Mouse (Mus musculus) lung, postnatal 0 days (tissue): ENCODE results near the gene Gm10491. TPM values are rescaled to one million over a fixed set of nuclear protein-coding genes. Genes with fewer than 3 reads are reported as not detected.
"Not testable (repeated sequence)": the region's sequence is repeated elsewhere in the genome, so short reads cannot be mapped to it uniquely, and the experiment has no call there.

Experiments
- ATAC-seq: fragments of 200-750 bp; cut with Nextera tagmentation; 2 replicates; pipeline ENCODE4 v1.8.0; 2017; ENCODE audit warnings: moderate library complexity
- DNase-seq: peaks from one replicate; pipeline ENCODE4 v3.0.0-alpha.2; 2016; ENCODE audit warnings: low spot score
- H3K27ac ChIP-seq: fragments of 300-500 bp; sonication (generic); 2 replicates; pipeline ENCODE4 v1.5.1; 2014; ENCODE audit warnings: antibody characterized with exemption, mild to moderate bottlenecking, low read length, mixed read lengths
- H3K27me3 ChIP-seq: fragments of 300-500 bp; sonication (generic); replicated peaks from 2 replicates; pipeline ENCODE4 v1.6.1; 2014; ENCODE audit warnings: low read length, mixed read lengths; ENCODE audit not compliant: insufficient read depth
- H3K36me3 ChIP-seq: fragments of 300-500 bp; sonication (generic); 2 replicates; pipeline ENCODE4 v1.6.1; 2014; ENCODE audit warnings: low read length, mixed read lengths; ENCODE audit not compliant: insufficient read depth
- H3K4me1 ChIP-seq: fragments of 300-500 bp; sonication (generic); 2 replicates; pipeline ENCODE4 v1.6.1; 2014; ENCODE audit warnings: antibody characterized with exemption, low read depth, low read length, mixed read lengths; ENCODE audit not compliant: insufficient read depth
- H3K4me2 ChIP-seq: fragments of 300-500 bp; sonication (generic); replicated peaks from 2 replicates; pipeline ENCODE4 v1.6.1; 2014; ENCODE audit warnings: low read depth, mild to moderate bottlenecking, low read length, moderate library complexity, mixed read lengths
- H3K4me3 ChIP-seq: fragments of 300-500 bp; sonication (generic); 2 replicates; pipeline ENCODE4 v1.5.1; 2014; ENCODE audit warnings: low read depth, low read length
- H3K9ac ChIP-seq: fragments of 300-500 bp; sonication (generic); replicated peaks from 2 replicates; pipeline ENCODE4 v1.6.1; 2014; ENCODE audit warnings: low read depth, mild to moderate bottlenecking
- H3K9me3 ChIP-seq: fragments of 300-500 bp; sonication (generic); 2 replicates; pipeline ENCODE4 v1.6.1; 2016; ENCODE audit warnings: low read length, mixed read lengths
- CTCF ChIP-seq: IDR thresholded peaks from 2 replicates; pipeline ENCODE4 v1.5.1; 2016; ENCODE audit warnings: antibody characterized with exemption, mild to moderate bottlenecking
- EP300 ChIP-seq: IDR thresholded peaks from 2 replicates; pipeline ENCODE4 v1.6.1; 2016; ENCODE audit warnings: antibody characterized with exemption, mild to moderate bottlenecking, control low read depth
- whole genome bisulfite sequencing: fragments of 180-500 bp; shearing (Covaris S2); extraction: QIAGEN DNeasy Blood & Tissue Kit; methylation state at CpG from one replicate; pipeline ENCODE4 v1.1.7; 2014; 5-methylcytosine and 5-hydroxymethylcytosine counted together
- polyA plus RNA-seq: library from polyadenylated mRNA; unstranded; fragments of >200 nt; fragmentation: Nextera tagmentation; extraction: Ambion mirVana; gene quantifications from 2 replicates; pipeline ENCODE4 v1.2.1, GENCODE M21; 2015

Gene Gm10491
- polyA plus RNA-seq, 1 experiment from 2014 or later: not detected

DNA sequence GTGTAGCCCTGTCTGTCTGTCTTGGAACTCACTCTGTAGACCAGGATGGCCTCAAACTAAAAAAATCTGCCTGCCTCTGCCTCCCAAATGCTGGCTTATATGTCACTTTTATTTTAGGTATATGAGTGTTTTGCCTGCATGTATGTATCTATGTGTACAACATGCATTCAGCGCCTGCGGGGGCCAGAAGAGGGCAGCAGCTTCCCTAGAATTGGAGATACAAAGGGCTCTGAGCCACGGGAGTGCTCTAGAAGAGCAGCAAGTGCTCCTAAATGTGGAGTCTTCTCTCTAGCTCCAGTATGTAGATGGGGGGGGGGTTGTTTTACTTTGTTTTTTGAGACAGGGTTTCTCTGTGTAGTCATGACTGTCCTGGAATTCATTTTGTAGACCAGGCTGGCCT is 8.0 kb upstream of the Gm10491 start:
- ATAC-seq, H3K9ac ChIP-seq, H3K9me3 ChIP-seq, H3K4me1 ChIP-seq, H3K4me3 ChIP-seq, H3K27ac ChIP-seq, H3K27me3 ChIP-seq, DNase-seq, H3K36me3 ChIP-seq, H3K4me2 ChIP-seq: not testable (repeated sequence)
- 17% methylated on average over 3 of the region's 3 CpGs for WGBS
- peak; percentile 44 for TF ChIP-seq CTCF

DNA sequence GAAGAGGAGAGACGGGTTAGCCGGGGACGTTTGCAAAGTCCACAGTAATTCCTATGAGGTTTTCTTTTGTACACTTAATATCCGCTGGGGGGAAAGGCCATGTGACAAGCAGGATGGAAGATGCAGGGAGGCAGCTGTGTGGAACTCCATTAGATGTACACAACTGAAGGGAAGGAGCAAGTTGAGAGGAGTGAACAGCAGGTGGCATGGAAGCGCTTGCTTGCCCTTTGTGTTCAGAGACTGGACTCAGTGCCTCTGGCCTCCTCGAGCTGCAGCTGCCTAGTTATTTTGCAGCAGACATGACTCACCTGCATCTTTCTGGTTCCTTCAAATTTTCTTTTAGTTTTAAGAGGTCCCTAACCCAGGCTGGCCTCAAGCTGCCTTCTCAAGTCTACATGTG is 2.8 kb upstream of the Gm10491 start:
- ATAC-seq: no peak
- H3K4me1 ChIP-seq: no peaks in the 10 kb centered on the region
- H3K9ac ChIP-seq: no peak overlapping the region
- no peak overlapping the region for H3K4me2 ChIP-seq
- H3K36me3 ChIP-seq: no peaks in the 10 kb centered on the region
- no peak for DNase-seq
- no peaks in the 10 kb centered on the region for H3K9me3 ChIP-seq
- no peak overlapping the region for H3K27ac ChIP-seq
- H3K27me3 ChIP-seq: no peaks in the 10 kb centered on the region
- H3K4me3 ChIP-seq: no peak overlapping the region
- no peak for TF ChIP-seq CTCF
- 59% methylated on average over 5 of the region's 6 CpGs for WGBS

DNA sequence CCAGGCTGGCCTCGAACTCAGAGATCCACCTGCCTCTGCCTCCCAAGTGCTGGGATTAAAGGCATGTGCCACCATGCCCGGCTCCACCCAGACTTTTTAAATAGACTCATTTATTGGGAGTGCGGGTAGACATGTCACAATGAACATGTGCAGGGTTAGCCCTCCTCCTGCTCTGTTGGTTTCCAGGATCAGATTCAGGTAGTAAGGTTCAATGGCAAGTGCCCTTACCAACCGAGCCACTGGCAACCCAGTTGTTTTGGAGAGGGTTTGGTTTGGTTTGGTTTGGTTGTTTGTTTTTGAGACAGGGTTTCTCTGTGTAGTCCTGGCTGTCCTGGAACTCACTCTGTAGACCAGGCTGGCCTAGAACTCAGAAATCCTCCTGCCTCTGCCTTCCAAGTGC is 1.6 kb upstream of the Gm10491 start, which contains the start of gene Gm10490:
TSS of gene Gm10490 (plus strand) at position 301 of the 400 bp plus-strand sequence.
- not testable (repeated sequence) for DNase-seq, H3K9ac ChIP-seq, ATAC-seq, H3K4me3 ChIP-seq, H3K27me3 ChIP-seq, H3K36me3 ChIP-seq, H3K9me3 ChIP-seq, H3K27ac ChIP-seq, H3K4me2 ChIP-seq, H3K4me1 ChIP-seq
- WGBS: 84% methylated on average over 3 of the region's 4 CpGs

DNA sequence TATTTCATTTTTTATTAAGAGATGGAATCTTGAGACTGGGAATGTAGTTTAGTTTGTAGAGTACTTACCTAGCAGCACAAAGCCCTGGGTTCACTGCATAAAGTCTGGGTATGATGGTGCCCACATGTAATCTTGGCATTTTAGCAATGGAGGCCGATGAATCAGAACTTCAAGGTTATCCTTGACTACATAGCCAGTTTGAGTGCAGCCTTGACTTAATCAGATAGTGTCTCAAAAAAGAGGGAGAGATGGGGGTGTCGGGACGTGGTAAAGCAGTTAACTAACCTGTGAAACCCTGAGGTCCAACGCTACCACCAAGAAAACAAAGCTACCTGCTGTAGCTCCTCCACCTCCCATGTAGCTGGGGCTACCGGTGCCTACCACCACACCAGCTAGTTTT is 3.2 kb downstream of the Gm10491 start:
- ATAC-seq: no peak
- no peak for TF ChIP-seq CTCF
- TF ChIP-seq EP300: no peak
- no peaks in the 10 kb centered on the region for H3K27me3 ChIP-seq
- no peaks in the 10 kb centered on the region for H3K4me1 ChIP-seq
- no peak overlapping the region for H3K4me3 ChIP-seq
- WGBS: 89% methylated on average over 5 of the region's 5 CpGs
- no peaks in the 10 kb centered on the region for H3K36me3 ChIP-seq
- H3K27ac ChIP-seq: no peak overlapping the region
- DNase-seq: no peak
- H3K9me3 ChIP-seq: no peaks in the 10 kb centered on the region
- H3K4me2 ChIP-seq: no peak overlapping the region
- no peak overlapping the region for H3K9ac ChIP-seq

DNA sequence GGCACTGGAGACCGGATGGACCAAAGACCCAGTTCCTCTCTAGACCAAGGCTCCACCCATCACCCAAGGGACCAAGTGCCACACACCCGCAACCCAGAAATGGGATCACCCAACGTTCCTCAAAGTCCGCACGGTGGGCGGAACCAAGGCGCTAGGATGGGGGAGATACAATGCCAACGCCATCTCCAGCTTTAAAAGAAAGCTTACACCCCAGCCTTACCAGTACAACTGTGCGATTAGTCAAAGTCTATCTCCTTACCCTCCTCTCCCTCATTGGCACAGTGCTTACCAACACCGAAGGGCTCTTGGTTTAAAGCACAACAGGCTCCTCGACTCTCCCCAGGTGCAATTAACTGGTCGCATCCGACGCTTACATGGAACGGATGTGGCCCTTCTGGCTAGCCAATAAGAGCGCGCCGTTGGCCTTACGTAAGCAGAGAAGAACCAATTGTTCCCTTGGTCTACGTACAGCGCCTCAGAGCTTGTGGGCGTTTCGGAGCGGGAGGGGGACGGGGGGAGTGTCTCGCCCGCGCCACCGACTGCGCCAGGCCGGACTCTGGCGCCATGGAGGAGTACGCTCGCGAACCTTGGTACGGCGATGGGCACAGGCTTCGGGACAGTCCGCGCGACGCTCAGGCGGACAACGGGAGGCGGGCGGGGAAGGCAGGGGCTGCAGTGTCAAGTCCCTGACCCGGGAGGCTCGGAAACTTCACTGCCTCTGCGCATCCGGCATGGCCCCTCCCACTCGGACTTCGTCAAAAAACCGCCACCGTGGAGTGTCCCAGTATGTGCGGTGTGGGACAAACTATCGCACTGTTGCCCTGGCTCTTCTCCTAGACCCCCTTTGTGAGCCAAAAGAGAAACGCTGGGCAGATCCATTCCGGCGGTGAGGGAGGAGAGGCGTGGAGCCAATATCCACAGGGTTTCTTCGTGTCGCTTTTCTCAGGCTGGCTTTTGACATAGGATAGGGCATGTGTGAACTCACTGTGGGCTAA is 8.5 kb downstream of the Gm10491 start, which contains the start of the genes Pqbp1 and Timm17b:
TSS of gene Pqbp1 (minus strand) at position 390 of the 995 bp plus-strand sequence.
TSS of gene Timm17b (plus strand) at position 478 of the 995 bp plus-strand sequence.
- peak within 1 kb of the TSS; percentile 85 for H3K27ac ChIP-seq
- H3K9ac ChIP-seq: peak within 1 kb of the TSS; percentile 39
- H3K4me2 ChIP-seq: peak within 1 kb of the TSS; percentile 50
- TF ChIP-seq CTCF: no peak
- peak; percentile 57 for TF ChIP-seq EP300
- ATAC-seq: peak; percentile 99
- H3K36me3 ChIP-seq: no peaks in the 10 kb centered on the region
- H3K4me1 ChIP-seq: no peaks in the 10 kb centered on the region
- peak within 1 kb of the TSS; percentile 54 for H3K4me3 ChIP-seq
- H3K9me3 ChIP-seq: no peaks in the 10 kb centered on the region
- no peaks in the 10 kb centered on the region for H3K27me3 ChIP-seq
- 12% methylated on average over 61 of the region's 62 CpGs for WGBS
- DNase-seq: peak; percentile 95

DNA sequence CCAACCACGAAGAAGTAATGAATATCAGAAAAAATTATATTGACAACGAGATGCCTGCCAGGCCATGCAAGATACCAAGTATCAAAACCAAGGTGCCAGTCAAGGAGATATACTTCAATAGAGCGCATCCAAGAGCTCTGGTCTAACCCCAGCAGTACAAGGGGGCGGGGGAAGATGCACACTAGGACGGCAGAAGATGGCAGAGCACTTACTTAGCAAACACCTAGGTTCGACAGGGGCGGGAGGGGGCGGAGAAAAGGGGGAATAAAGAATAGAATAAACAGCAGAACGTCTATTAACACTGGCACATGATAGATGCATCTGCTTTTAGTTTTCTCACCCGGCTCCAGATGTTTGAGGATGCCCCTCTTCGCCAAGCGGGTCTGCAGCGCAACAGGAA is 9.4 kb downstream of the Gm10491 start:
- Histone ChIP-seq H3K36me3 (no peaks in the 10 kb centered on the region), H3K9me3 (no peaks in the 10 kb centered on the region), H3K4me1 (no peaks in the 10 kb centered on the region), H3K9ac (no peak overlapping the region), H3K4me2 (peak overlapping the region; percentile 50), H3K4me3 (peak overlapping the region; percentile 54), H3K27ac (no peak overlapping the region), H3K27me3 (no peaks in the 10 kb centered on the region)
- 16% methylated on average over 12 of the region's 13 CpGs for WGBS
- no peak for TF ChIP-seq EP300
- no peak for TF ChIP-seq CTCF
- no peak for DNase-seq
- ATAC-seq: no peak
